Mouse (Mus musculus) spleen, postnatal 10 days (tissue): ENCODE measurements at regions not wholly inside any gene's neighbourhood (a gene's known extent, or its start where the extent isn't known, plus 50 kb on each side); places are given as distances from the start of the nearest gene placed in this dataset.

Experiments used
- DNase-seq, 2 experiments: peaks; one replicate each; pipeline ENCODE4 v3.0.0; 2021 to 2022; ENCODE audit warnings: low spot score in 2 of 2

DNA sequence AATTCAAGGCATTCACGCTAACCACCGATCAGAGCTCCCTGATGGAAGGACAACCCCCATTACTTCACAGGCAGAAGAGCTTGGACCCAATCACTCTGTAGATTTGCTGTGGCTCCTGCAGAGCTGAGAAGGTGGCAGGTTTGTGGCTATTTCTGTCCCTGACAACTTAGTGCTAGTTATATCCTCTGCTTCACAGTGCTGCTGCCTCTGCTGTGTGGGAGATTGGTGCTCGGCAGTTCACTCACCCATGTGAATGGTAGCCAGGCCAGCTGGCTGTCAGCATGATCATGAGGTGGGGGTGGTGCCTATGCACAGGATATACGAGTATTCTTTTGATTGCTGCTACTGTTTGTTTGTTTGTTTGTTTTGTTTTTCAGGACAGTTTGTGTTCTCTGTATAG, 113.9 kb downstream of the Gm10131 start:
- DNase-seq = no peak

DNA sequence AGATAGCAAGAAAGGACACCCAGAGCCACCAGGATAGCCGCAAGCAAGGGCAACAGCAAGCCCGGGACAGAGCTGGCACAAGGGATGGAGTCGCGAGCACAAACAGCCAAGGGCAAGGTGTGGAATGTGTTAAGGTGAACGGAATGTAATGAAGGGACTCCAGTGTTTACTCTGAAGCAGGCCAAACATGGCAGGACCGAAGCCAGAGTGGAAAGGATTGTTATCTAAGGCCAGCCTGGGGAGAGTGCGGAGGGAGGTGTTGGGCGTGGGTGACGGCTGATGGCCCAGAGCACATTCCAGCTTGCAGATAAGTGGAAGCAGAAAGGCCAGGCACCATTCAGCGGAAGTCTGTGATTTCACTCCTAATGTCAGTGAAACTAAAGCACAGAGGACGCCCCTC, 118.6 kb downstream of the Gm10131 start:
- no peak for DNase-seq

DNA sequence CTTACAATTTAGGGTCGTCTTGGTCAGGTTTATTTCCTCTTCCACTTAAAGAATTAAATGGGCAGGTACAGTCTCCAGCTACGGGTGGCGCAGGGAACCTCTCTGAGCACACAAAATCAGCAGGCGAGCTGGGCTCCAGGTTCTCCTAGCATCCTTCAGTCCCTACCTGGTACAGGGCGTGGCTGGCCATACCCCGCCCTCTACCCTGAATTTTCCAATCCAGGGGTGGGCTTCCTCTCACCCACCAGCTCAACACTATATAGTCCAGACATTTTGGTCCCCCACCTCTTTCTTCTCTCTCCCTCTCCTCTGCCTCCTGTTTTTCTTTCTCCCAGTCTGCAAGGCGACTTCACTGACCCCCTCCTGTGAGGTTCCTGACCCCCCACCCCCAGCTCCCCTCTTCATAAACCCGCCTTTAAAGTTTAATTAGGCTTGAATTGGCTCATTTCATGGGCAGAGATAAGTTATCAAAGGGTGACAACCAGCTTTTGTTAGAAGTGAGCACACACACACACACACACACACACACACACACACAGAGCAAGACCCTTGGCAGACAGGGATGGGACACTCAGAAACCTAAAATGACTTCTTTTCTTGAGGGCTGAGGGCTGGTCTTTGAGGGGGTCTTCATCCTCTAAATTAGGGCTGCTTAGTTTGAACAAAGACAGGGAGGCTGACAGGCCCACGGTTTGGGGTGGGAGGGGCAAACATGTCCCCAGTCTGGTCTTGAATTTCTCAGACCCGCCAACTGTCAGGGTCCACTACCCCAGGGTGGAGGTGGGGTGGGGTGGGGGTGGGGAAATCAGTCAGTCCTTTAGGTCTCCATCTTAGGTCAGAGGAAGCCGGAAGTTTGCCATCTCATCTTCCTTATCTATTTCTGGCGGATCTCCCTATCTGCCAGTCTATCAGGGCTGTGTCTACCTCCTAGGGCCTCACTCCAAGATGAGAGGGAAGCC, 119.3 kb downstream of the Gm10131 start:
- DNase-seq = no peak

DNA sequence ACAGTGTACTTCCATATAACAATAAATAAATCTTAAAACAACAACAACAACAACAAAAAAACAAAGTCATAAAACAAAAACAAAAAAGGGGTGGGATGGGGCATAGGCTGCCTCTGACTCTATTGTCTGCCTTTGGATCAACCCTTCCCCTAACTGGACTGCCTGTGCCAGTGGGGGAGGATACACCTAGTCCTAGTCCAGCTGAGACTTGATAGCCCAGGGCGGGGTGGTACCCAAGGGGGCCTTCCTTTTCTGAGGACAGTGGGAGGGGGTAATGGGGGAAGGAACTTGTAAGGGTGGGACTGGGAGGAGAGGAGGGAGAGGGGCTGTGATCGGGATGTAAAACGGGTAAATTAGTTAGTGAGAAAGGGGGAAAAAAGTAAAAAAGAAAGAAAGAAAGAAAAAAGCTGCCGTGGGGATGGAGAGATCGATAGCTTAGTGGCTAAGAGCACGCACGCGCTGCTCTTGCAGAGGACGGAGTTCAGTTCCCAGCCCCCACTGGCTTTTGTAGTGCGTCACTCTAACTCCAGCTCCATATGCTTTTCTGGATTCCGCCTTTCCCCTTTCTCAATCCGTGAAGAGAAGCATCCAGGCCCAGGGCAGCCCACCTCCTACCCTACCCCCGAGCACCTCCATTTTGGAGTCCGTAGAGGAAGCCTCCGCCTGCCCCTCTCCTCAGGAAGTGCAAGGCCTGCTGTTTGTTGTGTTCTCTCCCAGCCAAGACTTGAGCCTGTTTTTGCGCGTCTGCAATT, 120.2 kb downstream of the Gm10131 start:
- DNase-seq = no peak

DNA sequence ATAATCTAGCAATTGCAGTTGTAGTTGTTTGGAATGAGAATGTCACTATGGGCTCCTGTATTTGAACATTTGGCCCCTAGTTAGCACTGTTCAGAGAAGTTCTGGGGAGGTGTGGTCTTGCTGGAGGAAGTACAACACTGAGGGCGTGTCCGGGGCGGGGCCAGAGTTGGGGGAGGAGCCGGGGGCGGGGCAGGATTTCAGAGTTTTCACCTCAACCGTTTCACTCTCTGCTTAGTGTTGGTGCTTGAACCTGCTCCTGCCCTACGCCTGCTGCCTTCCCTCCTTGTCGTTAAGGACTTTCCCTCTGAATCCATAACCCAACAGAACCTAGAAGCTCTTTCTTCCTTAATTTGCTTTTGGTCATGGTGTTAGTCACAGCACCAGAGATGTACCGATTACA, 121.5 kb downstream of the Gm10131 start:
- DNase-seq = peak in 1 of 2 experiments; percentile 60

DNA sequence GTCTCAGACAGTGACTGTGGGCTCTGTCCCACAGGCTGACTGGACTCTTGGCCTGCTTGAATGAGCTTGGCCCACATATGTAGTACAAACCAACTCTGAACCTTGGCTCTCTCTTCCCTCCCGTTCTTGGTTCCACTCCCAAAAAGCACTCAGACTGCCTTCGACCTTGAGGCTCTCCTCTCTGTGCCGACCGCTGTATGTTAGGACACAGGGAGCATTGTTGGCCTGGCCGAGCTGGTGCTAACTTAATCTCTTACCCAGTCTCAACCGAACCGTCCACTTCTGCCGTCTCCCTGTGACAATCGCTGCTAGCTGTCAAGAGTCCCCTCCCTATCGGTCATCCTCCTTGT, 123.8 kb downstream of the Gm10131 start:
- DNase-seq = no peak

DNA sequence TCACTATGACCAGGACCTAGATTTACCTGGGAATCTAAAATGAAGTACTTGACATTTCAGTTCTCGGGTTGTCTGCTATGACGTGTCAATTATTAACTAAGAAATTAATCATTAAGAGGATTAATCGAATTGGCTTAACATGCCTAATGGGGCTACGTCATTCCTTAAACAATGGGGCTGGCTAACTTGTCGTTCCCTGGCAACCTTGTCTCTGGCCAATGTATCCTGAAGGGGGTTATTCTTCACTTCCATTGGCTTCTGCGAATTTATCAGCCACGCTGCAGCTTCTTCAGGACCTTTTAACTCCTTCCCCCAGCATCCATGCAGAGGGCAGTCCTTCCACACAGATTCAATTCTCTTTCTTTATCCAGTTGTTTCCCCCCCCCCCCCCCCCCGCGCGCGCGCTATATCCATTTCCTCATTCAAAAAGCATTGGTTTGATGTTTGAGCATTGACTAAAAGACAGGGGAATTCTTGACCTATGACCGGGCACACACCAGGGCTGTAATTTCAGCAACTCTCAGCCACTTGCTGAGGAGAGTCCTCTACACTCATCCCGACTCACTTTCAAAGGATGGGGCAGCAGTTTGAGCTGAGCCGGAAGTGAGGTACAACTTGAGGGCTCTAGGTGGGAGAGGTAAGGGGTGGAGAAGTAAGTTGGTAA, 124.3 kb downstream of the Gm10131 start:
- DNase-seq = no peak

DNA sequence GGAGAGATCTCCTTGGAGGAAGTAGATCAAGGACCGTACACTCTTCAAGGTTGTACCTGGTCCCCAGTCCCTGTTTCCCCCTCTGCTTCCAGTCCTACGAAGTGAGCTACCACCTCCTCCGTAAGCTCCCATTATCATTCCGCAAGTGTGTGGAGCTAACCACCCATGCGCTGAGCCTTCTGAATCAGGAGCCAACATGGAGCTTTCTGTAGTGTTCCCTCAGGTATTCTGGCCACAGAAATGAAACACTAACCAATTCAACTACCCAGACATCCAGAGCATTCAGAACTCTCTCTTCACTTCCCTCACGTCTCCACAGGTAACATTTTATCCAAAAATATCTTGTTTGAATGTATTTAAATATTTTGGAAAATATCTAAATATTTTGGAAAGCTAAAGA, 124.9 kb downstream of the Gm10131 start:
- no peak for DNase-seq

DNA sequence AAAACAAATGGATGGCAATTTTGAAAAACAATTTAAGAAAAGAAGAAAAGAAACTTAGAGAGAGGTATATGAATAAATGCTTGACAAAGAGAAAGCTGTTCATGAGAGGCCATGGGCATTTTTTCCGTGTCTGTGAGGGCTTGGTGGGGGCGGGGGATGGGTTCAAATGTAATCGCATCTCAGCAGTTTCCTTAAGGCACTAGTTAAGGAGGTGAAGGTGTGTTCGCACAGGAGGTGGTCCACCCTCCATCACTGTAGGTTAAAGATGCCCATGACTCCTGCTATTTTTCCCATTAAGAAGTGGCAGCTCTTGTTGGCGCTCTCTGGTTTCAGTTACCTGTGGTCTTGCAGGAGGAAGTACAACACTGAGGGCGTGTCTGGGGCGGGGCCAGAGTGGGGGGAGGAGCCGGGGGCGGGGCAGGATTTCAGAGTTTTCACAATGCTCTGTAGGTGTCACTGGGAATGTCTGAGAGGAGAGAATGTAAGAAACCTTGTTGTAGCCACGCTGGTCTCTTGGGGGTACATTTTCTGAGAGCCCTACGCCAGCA, 126.0 kb downstream of the Gm10131 start:
- DNase-seq = peak in 1 of 2 experiments; percentile 29

DNA sequence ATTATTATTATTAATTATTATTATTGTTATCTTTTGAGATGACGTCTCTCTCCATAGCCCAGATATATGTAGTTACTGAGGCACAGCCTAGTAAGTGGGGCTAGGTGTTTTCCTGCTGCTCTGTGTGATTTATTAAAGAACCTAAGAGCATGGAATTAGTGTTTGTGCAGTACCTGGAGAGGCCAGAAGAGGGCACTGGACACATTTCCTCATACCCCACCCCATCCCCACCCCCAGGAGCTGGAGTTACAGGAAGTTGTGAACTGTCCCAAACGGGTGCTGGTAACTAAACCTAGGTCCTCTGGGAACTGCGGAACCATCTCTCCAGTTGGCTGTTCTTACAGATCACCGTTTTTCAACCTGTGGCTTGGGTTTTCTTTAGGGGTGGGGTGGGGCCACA, 129.9 kb downstream of the Gm10131 start:
- DNase-seq = peak; percentile 8 to 38

DNA sequence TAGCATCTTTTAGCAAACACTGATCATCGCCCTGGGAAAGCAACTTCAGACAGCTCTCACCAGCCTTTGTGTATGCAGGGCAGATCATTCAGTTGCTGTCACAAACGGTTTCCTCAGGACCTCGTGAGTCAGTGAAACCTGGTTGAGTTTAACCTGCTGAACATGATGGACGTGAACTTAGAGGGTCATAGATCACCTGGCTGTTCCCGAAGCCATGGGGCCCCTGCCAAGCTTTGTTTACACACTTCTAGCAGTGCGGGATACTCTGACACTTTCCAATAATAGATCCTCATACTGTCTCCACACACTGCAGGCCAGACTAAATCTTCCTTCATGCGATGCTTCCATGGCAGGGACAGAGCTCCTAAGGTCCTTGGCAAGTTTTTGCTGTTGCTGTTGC, 130.5 kb downstream of the Gm10131 start:
- DNase-seq = no peak
